Mouse (Mus musculus): ENCODE data around the gene Rnf212b. TPM values are rescaled to one million over a fixed set of nuclear protein-coding genes. Genes with fewer than 3 reads are reported as not detected.

Gene Rnf212b
- total and polyA plus RNA-seq, 2 experiments from 2014 or later = 0.15 TPM; not detected in 1

GRCm38 (mm10) chr14:54877048-54877715 lies 63.2 kb downstream of the Rnf212b start, which contains the start of gene Ppp1r3e:
Ppp1r3e (minus strand) TSS chr14:54877550.
- H3K4me3 ChIP-seq (ENCODE audit: low read depth, low read length) = peak within 1 kb of the TSS; percentile 85
- H3K36me3 ChIP-seq (replicated peaks; ENCODE audit: control insufficient read depth, insufficient read depth, low read length) = no peaks in the 10 kb centered on the region
- ATAC-seq (ENCODE audit: insufficient read depth, low read depth) (peak; percentile 69), DNase-seq (ENCODE audit: low spot score) (peak; percentile 36)
- H3K4me1 ChIP-seq (ENCODE audit: control insufficient read depth, insufficient read depth) = peaks cover 11% of the 10 kb centered on the region; the same call in 1 of the 2 replicates
- H3K4me2 ChIP-seq (ENCODE audit: low read depth, low read length) = peak within 1 kb of the TSS; percentile 98
- peak; percentile 18; the same call in 1 of the 2 replicates for TF ChIP-seq CTCF (IDR thresholded peaks at IDR 0.05; ENCODE audit: low read depth)
- no peak for TF ChIP-seq EP300 (IDR thresholded peaks at IDR 0.05; ENCODE audit: low read depth)
- no peaks in the 10 kb centered on the region for H3K9me3 ChIP-seq (replicated peaks; ENCODE audit: control insufficient read depth, low read length)
- WGBS = under 1% methylated on average over 45 of the region's 61 CpGs
- H3K27ac ChIP-seq (ENCODE audit: low read depth) = peak within 1 kb of the TSS; percentile 79
- no peaks in the 10 kb centered on the region for H3K27me3 ChIP-seq (ENCODE audit: control insufficient read depth, insufficient read depth, low read length)
- H3K9ac ChIP-seq (replicated peaks; ENCODE audit: low read depth, low read length) = peak within 1 kb of the TSS; percentile 69

- peak; percentile 95 for DNase-seq (ENCODE audit: low spot score)
- H3K4me3 ChIP-seq (ENCODE audit: low read depth, low read length) = peak within 1 kb of the TSS; percentile 71
- TF ChIP-seq EP300 (IDR thresholded peaks at IDR 0.05; ENCODE audit: low read depth) (peak; percentile 28; the same call in 1 of the 2 replicates), CTCF (IDR thresholded peaks at IDR 0.05; ENCODE audit: low read depth) (no peak)
- 0% methylated on average over 27 of the region's 27 CpGs for WGBS
- peak within 1 kb of the TSS; percentile 98 for H3K27ac ChIP-seq (ENCODE audit: low read depth)
- no peaks in the 10 kb centered on the region for H3K27me3 ChIP-seq (ENCODE audit: control insufficient read depth, insufficient read depth, low read length)
- no peaks in the 10 kb centered on the region for H3K9me3 ChIP-seq (replicated peaks; ENCODE audit: control insufficient read depth, low read length)
- H3K4me1 ChIP-seq (ENCODE audit: control insufficient read depth, insufficient read depth) = peaks cover 7% of the 10 kb centered on the region
- H3K4me2 ChIP-seq (ENCODE audit: low read depth, low read length) = peak within 1 kb of the TSS; percentile 81
- ATAC-seq (ENCODE audit: insufficient read depth, low read depth) = peak; percentile 91
- H3K9ac ChIP-seq (replicated peaks; ENCODE audit: low read depth, low read length) = peak within 1 kb of the TSS; percentile 74
- H3K36me3 ChIP-seq (replicated peaks; ENCODE audit: control insufficient read depth, insufficient read depth, low read length) = peaks cover 12% of the 10 kb centered on the region; the same call in 1 of the 2 replicates
Measured at GRCm38 (mm10) chr14:54883154-54884021, 69.4 kb downstream of the Rnf212b start, which contains the start of the genes Bcl2l2 and Gm20521. Bcl2l2 (plus strand) TSS chr14:54883377. Gm20521 (plus strand) TSS chr14:54883441.

GRCm38 (mm10) chr14:54884022-54884712 lies 70.2 kb downstream of the Rnf212b start:
- DNase-seq (ENCODE audit: low spot score) = peak; percentile 47
- H3K4me3 ChIP-seq (ENCODE audit: low read depth, low read length) = peak overlapping the region; percentile 71
- ATAC-seq (ENCODE audit: insufficient read depth, low read depth) = peak; percentile 24; the same call in 1 of the 2 replicates
- no peaks in the 10 kb centered on the region for H3K9me3 ChIP-seq (replicated peaks; ENCODE audit: control insufficient read depth, low read length)
- peak overlapping the region; percentile 74 for H3K9ac ChIP-seq (replicated peaks; ENCODE audit: low read depth, low read length)
- H3K4me1 ChIP-seq (ENCODE audit: control insufficient read depth, insufficient read depth) = peaks cover 7% of the 10 kb centered on the region
- 30% methylated on average over 21 of the region's 21 CpGs for WGBS
- H3K27ac ChIP-seq (ENCODE audit: low read depth) = peak overlapping the region; percentile 98
- H3K36me3 ChIP-seq (replicated peaks; ENCODE audit: control insufficient read depth, insufficient read depth, low read length) = peaks cover 12% of the 10 kb centered on the region; the same call in 1 of the 2 replicates
- no peaks in the 10 kb centered on the region for H3K27me3 ChIP-seq (ENCODE audit: control insufficient read depth, insufficient read depth, low read length)
- H3K4me2 ChIP-seq (ENCODE audit: low read depth, low read length) = peak overlapping the region; percentile 81
- TF ChIP-seq CTCF (IDR thresholded peaks at IDR 0.05; ENCODE audit: low read depth) = no peak
- no peak for TF ChIP-seq EP300 (IDR thresholded peaks at IDR 0.05; ENCODE audit: low read depth)

GRCm38 (mm10) chr14:54885309-54885708 lies 71.4 kb downstream of the Rnf212b start:
- Histone ChIP-seq H3K9me3 (replicated peaks; ENCODE audit: control insufficient read depth, low read length) (no peaks in the 10 kb centered on the region), H3K36me3 (replicated peaks; ENCODE audit: control insufficient read depth, insufficient read depth, low read length) (peaks cover 12% of the 10 kb centered on the region; the same call in 1 of the 2 replicates), H3K4me3 (ENCODE audit: low read depth, low read length) (no peak overlapping the region), H3K4me2 (ENCODE audit: low read depth, low read length) (no peak overlapping the region), H3K27me3 (ENCODE audit: control insufficient read depth, insufficient read depth, low read length) (no peaks in the 10 kb centered on the region), H3K27ac (ENCODE audit: low read depth) (no peak overlapping the region), H3K9ac (replicated peaks; ENCODE audit: low read depth, low read length) (no peak overlapping the region), H3K4me1 (ENCODE audit: control insufficient read depth, insufficient read depth) (peaks cover 7% of the 10 kb centered on the region)
- ATAC-seq (ENCODE audit: insufficient read depth, low read depth) = no peak
- DNase-seq (ENCODE audit: low spot score) = no peak
- no peak for TF ChIP-seq EP300 (IDR thresholded peaks at IDR 0.05; ENCODE audit: low read depth)
- TF ChIP-seq CTCF (IDR thresholded peaks at IDR 0.05; ENCODE audit: low read depth) = no peak
- 90% methylated on average over 11 of the region's 11 CpGs for WGBS

GRCm38 (mm10) chr14:54892200-54892599 lies 78.3 kb downstream of the Rnf212b start, which contains the start of gene Pabpn1:
Pabpn1 (plus strand) TSS chr14:54892500.
- TF ChIP-seq EP300 (IDR thresholded peaks at IDR 0.05; ENCODE audit: low read depth) = no peak
- TF ChIP-seq CTCF (IDR thresholded peaks at IDR 0.05; ENCODE audit: low read depth) = no peak
- H3K9ac ChIP-seq (replicated peaks; ENCODE audit: low read depth, low read length) = peak within 1 kb of the TSS; percentile 43

More at GRCm38 (mm10) chr14:54892200-54892599, 78.3 kb downstream of the Rnf212b start, which contains the start of gene Pabpn1:
- Histone ChIP-seq H3K36me3 (replicated peaks; ENCODE audit: control insufficient read depth, insufficient read depth, low read length) (peaks cover 19% of the 10 kb centered on the region), H3K4me3 (ENCODE audit: low read depth, low read length) (peak within 1 kb of the TSS; percentile 50), H3K27me3 (ENCODE audit: control insufficient read depth, insufficient read depth, low read length) (no peaks in the 10 kb centered on the region), H3K9me3 (replicated peaks; ENCODE audit: control insufficient read depth, low read length) (no peaks in the 10 kb centered on the region), H3K4me1 (ENCODE audit: control insufficient read depth, insufficient read depth) (peaks cover 14% of the 10 kb centered on the region), H3K4me2 (ENCODE audit: low read depth, low read length) (peak within 1 kb of the TSS; percentile 59), H3K27ac (ENCODE audit: low read depth) (peak within 1 kb of the TSS; percentile 86)
- no peak for ATAC-seq (ENCODE audit: insufficient read depth, low read depth)
- 96% methylated on average over 3 of the region's 3 CpGs for WGBS
- DNase-seq (ENCODE audit: low spot score) = no peak
